Mouse (Mus musculus): ENCODE data around the gene Med10. TPM values are rescaled to one million over a fixed set of nuclear protein-coding genes. Genes with fewer than 3 reads are reported as not detected.

Med10 gene
- 63.2 and 70.4 TPM in 2 replicates for polyA plus RNA-seq (2011; ENCODE audit: insufficient read length, low read depth, missing spikeins)

GRCm38 (mm10) chr13:69802095-69802494 lies at the start of gene Med10:
Gene Med10 (plus strand): TSS chr13:69802395.
- Histone ChIP-seq H3K4me3 (ENCODE audit: insufficient read depth, low read length) (no peak within 1 kb of the TSS), H3K4me1 (ENCODE audit: control insufficient read depth, insufficient read depth, low read length) (no peaks in the 10 kb centered on the region)
- TF ChIP-seq POLR2A (IDR thresholded peaks at IDR 0.05; ENCODE audit: low read depth, low read length) (no peak), CTCF (IDR thresholded peaks at IDR 0.05; ENCODE audit: borderline replicate concordance, insufficient read depth, low read length) (no peak)

GRCm38 (mm10) chr13:69752875-69753274 lies 49.3 kb upstream of the Med10 start:
- no peaks in the 10 kb centered on the region for H3K4me1 ChIP-seq (ENCODE audit: control insufficient read depth, insufficient read depth, low read length)
- H3K27ac ChIP-seq (ENCODE audit: insufficient read depth, low read length), result no peak overlapping the region
- no peak overlapping the region for H3K4me3 ChIP-seq (ENCODE audit: insufficient read depth, low read length)
- TF ChIP-seq CTCF (IDR thresholded peaks at IDR 0.05; ENCODE audit: borderline replicate concordance, insufficient read depth, low read length), result no peak
- TF ChIP-seq POLR2A (IDR thresholded peaks at IDR 0.05; ENCODE audit: low read depth, low read length), result no peak

More at GRCm38 (mm10) chr13:69802095-69802494, at the start of gene Med10:
- no peak within 1 kb of the TSS for H3K27ac ChIP-seq (ENCODE audit: insufficient read depth, low read length)

GRCm38 (mm10) chr13:69758979-69759378 lies 43.2 kb upstream of the Med10 start:
- no peak for TF ChIP-seq CTCF (IDR thresholded peaks at IDR 0.05; ENCODE audit: borderline replicate concordance, insufficient read depth, low read length)
- no peak for TF ChIP-seq POLR2A (IDR thresholded peaks at IDR 0.05; ENCODE audit: low read depth, low read length)
- Histone ChIP-seq H3K4me1 (ENCODE audit: control insufficient read depth, insufficient read depth, low read length) (no peaks in the 10 kb centered on the region), H3K27ac (ENCODE audit: insufficient read depth, low read length) (no peak overlapping the region), H3K4me3 (ENCODE audit: insufficient read depth, low read length) (no peak overlapping the region)

GRCm38 (mm10) chr13:69761393-69761792 lies 40.8 kb upstream of the Med10 start:
- TF ChIP-seq POLR2A (IDR thresholded peaks at IDR 0.05; ENCODE audit: low read depth, low read length) (no peak), CTCF (IDR thresholded peaks at IDR 0.05; ENCODE audit: borderline replicate concordance, insufficient read depth, low read length) (no peak)
- H3K4me1 ChIP-seq (ENCODE audit: control insufficient read depth, insufficient read depth, low read length), result no peaks in the 10 kb centered on the region
- H3K4me3 ChIP-seq (ENCODE audit: insufficient read depth, low read length), result no peak overlapping the region
- no peak overlapping the region for H3K27ac ChIP-seq (ENCODE audit: insufficient read depth, low read length)

GRCm38 (mm10) chr13:69764646-69765045 lies 37.5 kb upstream of the Med10 start:
- Histone ChIP-seq H3K27ac (ENCODE audit: insufficient read depth, low read length) (no peak overlapping the region), H3K4me3 (ENCODE audit: insufficient read depth, low read length) (no peak overlapping the region), H3K4me1 (ENCODE audit: control insufficient read depth, insufficient read depth, low read length) (no peaks in the 10 kb centered on the region)
- TF ChIP-seq POLR2A (IDR thresholded peaks at IDR 0.05; ENCODE audit: low read depth, low read length), result no peak
- no peak for TF ChIP-seq CTCF (IDR thresholded peaks at IDR 0.05; ENCODE audit: borderline replicate concordance, insufficient read depth, low read length)

GRCm38 (mm10) chr13:69768152-69768551 lies 34.0 kb upstream of the Med10 start:
- peaks cover 7% of the 10 kb centered on the region; the same call in 1 of the 2 replicates for H3K4me1 ChIP-seq (ENCODE audit: control insufficient read depth, insufficient read depth, low read length)
- TF ChIP-seq POLR2A (IDR thresholded peaks at IDR 0.05; ENCODE audit: low read depth, low read length), result no peak
- no peak for TF ChIP-seq CTCF (IDR thresholded peaks at IDR 0.05; ENCODE audit: borderline replicate concordance, insufficient read depth, low read length)
- no peak overlapping the region for H3K4me3 ChIP-seq (ENCODE audit: insufficient read depth, low read length)
- no peak overlapping the region for H3K27ac ChIP-seq (ENCODE audit: insufficient read depth, low read length)

GRCm38 (mm10) chr13:69770538-69771456 lies 31.4 kb upstream of the Med10 start:
- Histone ChIP-seq H3K4me1 (ENCODE audit: control insufficient read depth, insufficient read depth, low read length) (peaks cover 7% of the 10 kb centered on the region; the same call in 1 of the 2 replicates), H3K27ac (ENCODE audit: insufficient read depth, low read length) (peak overlapping the region; percentile 56), H3K4me3 (ENCODE audit: insufficient read depth, low read length) (no peak overlapping the region)
- no peak for TF ChIP-seq CTCF (IDR thresholded peaks at IDR 0.05; ENCODE audit: borderline replicate concordance, insufficient read depth, low read length)
- TF ChIP-seq POLR2A (IDR thresholded peaks at IDR 0.05; ENCODE audit: low read depth, low read length), result no peak

- no peak overlapping the region for H3K27ac ChIP-seq (ENCODE audit: insufficient read depth, low read length)
- TF ChIP-seq CTCF (IDR thresholded peaks at IDR 0.05; ENCODE audit: borderline replicate concordance, insufficient read depth, low read length) (no peak), POLR2A (IDR thresholded peaks at IDR 0.05; ENCODE audit: low read depth, low read length) (no peak)
- H3K4me3 ChIP-seq (ENCODE audit: insufficient read depth, low read length), result no peak overlapping the region
- peaks cover 7% of the 10 kb centered on the region; the same call in 1 of the 2 replicates for H3K4me1 ChIP-seq (ENCODE audit: control insufficient read depth, insufficient read depth, low read length)
Measured at GRCm38 (mm10) chr13:69772358-69772757, 29.8 kb upstream of the Med10 start.

GRCm38 (mm10) chr13:69778221-69778620 lies 24.0 kb upstream of the Med10 start:
- H3K27ac ChIP-seq (ENCODE audit: insufficient read depth, low read length), result no peak overlapping the region

GRCm38 (mm10) chr13:69788704-69789103 lies 13.5 kb upstream of the Med10 start:
- TF ChIP-seq POLR2A (IDR thresholded peaks at IDR 0.05; ENCODE audit: low read depth, low read length), result no peak
- Histone ChIP-seq H3K4me1 (ENCODE audit: control insufficient read depth, insufficient read depth, low read length) (no peaks in the 10 kb centered on the region), H3K4me3 (ENCODE audit: insufficient read depth, low read length) (no peak overlapping the region), H3K27ac (ENCODE audit: insufficient read depth, low read length) (no peak overlapping the region)

More at GRCm38 (mm10) chr13:69778221-69778620, 24.0 kb upstream of the Med10 start:
- H3K4me1 ChIP-seq (ENCODE audit: control insufficient read depth, insufficient read depth, low read length), result no peaks in the 10 kb centered on the region
- no peak for TF ChIP-seq CTCF (IDR thresholded peaks at IDR 0.05; ENCODE audit: borderline replicate concordance, insufficient read depth, low read length)
- no peak for TF ChIP-seq POLR2A (IDR thresholded peaks at IDR 0.05; ENCODE audit: low read depth, low read length)
- no peak overlapping the region for H3K4me3 ChIP-seq (ENCODE audit: insufficient read depth, low read length)
